Mouse (Mus musculus): ENCODE measurements around the gene Prtn3.

Prtn3 gene

DNA sequence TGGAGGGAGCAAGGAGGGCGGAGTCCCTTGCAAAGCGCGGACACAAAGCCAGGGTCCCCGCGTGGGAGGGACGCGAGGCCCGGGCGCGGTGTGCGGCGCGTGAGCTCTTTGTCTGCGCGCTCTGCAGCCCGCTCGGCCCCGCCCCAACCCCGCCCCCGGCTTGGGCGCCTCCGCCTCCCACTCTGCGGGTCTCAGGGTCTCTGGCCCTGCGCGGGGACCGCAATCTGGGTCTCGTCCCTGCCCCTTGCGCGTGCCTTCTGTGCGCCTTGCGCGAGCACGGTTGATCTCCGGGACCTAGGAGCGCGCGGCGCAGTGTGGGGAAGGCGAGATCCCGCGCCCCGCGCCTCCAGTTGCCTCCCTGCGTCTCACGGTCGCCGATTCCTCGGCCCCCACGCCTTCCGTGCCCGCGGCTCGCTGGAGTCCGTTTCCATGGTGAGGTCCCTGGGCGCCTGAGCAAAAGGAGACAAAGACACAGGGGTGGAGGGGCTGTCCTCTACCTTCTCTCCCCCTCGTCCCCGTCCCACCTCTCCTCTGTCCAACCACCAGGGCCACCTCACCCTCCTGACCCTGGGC lies at the start of gene Prtn3, which contains the start of gene Plppr3:
Gene Prtn3 (plus strand): TSS at position 187 of the 573 bp plus-strand sequence.
Gene Plppr3 (minus strand): TSS at position 345 of the 573 bp plus-strand sequence.
- DNase-seq = peak in 1 of 2 experiments; percentile 43

DNA sequence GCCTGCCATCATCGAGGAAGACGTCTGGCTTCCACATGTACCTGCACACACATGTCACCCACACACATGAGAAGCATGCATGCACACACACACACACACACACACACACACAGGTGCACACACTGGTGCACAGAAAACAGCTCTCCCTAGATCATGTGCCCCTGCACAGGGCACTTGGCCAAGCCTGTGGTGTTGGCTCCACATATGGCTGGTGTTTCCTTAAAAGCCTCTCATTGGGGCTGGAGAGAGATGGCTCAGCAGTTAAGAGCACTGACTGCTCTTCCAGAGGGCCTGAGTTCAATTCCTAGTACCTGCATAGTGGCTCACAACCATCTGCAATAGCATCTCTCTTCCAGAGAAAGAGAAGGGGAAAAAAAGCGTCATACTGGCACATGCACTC lies 42.7 kb upstream of the Prtn3 start:
- DNase-seq = no peak

DNA sequence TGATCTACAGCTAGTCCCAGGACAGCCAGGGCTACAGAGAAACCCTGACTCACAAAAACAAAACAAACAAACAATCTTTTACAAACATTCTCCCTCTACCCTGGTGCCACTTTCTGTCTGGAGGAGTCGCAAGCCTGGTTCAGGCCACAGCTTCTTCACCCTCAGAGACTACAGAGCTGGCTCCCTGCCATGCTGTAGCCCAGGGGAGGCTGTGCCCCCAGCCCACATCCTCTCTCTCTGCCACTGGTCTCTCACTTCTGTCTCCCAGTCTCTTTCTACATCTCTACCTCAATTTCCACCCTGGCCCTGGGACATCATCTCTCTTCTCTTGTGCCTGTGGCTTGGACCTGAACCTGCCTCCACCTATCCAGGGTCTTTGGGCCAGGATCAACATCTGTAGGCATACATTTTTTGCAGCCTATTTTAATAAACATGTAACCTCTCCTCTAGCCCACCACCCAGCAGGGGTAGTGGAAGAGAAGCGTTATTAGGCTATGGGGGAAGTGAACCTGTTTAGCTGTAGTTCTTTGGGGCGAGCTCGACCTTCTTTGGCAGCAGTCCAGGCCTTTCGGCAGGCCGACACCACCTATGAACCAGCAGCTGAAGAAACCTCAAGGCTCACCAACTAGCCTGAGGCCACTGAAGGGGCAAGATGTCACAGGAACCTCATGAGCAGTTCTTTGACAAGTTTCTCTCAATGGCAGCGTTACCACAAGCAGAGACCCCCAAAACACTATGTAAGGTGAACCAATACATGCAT lies 42.1 kb upstream of the Prtn3 start:
- no peak for DNase-seq

DNA sequence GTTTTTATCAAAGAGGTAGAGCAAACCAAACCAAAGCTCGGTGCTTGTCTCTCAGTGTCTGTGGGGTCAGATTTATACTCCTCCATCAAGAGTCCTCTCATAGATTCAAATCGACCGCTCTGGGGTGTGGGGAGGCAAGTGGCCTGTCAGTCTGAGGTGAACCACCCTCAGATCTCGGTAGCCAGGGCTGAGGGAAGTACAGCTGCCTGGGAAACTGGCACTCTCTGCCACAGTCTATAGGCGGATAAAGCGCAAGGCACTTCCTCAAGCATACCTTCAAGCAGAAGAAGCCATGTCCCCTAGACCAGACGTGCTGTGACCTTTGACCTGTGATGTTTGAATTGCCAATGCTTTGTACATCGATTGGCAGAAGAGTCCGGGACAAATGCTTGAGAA lies 41.5 kb upstream of the Prtn3 start:
- no peak for DNase-seq

DNA sequence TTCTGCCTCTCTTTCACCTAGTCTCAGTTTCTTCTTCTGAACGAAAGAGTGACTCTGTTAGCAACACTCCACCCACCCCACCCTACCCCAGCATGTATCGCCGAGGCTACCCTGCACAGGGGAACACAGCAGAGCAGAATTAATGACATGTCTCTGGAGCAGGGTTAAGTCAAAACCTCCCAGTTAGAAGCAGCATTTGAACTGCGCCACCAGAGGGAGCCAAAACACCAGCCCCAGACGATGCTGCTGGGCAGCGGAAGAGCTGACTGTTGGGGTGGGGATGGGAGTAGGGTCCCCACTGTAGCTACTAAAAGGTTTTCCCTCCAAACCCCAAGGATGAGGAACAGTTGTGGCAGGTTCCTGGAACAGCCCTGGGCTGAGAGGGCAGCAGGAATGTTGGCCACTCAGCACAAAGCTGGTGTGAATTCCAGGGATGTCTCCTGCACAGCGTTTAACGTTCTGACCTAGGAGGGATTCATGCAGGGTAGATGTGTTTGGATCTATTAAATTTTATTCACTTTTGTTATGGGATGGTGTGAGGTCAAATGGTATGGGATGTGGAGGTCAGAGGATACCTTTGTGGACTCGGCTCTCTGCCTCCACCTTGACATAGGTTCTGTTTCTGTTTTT lies 39.4 kb upstream of the Prtn3 start:
- peak; percentile 74 to 90 for DNase-seq

DNA sequence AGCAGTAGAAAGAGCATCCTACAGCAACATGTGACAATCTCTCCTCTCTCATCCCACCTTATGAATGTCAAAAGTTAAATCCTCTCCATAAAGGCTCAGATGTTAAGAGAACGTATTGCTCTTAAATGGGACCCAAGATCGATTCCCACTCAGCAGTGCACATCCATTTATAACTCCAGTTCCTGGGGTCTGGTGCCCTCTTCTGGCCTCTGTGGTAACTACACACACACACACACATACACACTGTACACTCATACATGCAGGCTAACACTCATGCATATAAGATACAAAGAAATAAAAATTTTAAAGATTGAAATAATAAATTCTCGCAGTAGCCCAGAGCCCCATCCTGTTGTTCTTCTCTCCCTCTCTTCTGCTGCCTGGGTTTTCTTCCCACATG lies 37.4 kb upstream of the Prtn3 start:
- no peak for DNase-seq

DNA sequence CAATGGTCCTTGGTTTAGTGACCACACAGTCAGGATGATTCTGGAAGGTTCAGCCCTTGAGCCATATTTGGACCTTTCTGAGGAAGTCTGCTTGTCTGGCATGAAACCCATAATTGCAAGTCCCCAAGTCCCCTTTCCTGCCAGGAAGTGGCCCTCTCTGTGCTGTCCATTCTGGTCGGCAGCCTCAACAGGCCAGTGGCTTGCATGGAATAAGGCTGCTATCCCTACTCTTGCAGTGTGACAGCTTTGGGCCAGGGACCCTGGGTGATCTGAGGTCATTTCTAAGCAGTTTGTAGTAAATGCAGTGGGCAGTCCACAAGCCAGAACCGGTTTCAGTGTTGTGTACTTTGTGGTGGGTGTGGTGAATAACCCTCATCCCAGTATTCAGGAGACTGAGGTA lies 36.1 kb upstream of the Prtn3 start:
- peak in 1 of 2 experiments; percentile 31 for DNase-seq

DNA sequence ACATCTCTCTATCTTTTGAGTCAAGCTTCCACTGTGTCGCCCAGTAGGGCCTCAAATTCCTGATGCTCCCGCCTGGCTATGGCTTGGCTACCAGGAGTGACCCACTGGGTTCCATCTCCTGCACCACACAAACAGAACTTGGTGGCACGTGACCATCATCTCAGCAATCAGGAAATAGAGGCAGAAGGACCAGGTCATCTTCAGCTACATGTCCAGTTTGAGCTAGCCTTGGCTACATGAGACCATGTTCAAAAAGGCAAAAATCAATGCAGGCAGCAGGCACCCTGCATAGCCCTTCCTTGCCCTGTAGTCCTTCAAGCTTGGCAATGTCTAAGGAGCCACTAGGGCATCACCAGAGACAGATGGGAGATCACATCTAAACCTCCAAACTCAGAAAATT lies 34.2 kb upstream of the Prtn3 start:
- DNase-seq = no peak

DNA sequence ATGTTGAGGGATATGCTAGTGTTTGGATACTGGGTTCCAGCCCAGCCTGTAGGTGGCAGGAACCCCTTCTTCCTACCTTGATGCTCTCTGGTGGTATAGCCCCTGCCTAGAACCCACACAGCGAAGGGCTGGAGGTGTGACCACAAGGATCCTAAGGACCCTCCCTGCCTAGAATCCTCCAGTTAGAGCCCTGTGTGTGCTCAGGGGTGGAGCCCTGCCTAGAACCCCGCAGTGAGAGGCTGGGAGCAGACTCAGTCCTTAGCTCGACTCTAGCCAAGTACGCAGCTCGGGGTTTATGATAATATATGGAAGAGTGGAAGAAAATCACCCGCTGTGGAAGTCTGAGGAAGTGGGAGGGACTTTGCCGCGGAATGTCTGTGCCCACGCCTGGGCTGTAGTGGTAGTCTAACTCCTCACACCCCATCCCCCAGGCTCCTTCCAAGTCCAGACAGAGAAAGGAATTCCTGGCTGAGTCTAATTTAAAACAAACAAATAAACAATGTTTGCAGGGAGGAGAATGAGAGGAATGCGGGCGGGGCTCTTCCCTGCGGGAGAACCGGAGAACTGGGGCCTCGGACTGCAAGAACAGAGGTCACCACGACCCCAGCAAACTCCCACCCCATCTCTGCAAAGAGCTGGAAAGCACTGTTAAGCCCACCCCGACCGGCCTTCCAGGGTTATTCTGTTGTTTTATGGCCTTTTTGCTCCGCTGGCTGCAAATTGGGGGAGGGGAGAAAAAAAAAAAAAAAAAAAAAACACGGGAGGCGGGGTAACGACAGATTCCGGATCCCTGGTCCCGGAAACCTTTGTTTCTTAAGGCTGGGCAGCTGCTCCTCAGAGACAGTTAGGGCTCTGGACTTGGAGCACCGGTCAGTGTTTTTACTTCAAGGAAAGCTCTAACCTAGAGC lies 33.4 kb upstream of the Prtn3 start:
- peak; percentile 79 to 80 for DNase-seq

DNA sequence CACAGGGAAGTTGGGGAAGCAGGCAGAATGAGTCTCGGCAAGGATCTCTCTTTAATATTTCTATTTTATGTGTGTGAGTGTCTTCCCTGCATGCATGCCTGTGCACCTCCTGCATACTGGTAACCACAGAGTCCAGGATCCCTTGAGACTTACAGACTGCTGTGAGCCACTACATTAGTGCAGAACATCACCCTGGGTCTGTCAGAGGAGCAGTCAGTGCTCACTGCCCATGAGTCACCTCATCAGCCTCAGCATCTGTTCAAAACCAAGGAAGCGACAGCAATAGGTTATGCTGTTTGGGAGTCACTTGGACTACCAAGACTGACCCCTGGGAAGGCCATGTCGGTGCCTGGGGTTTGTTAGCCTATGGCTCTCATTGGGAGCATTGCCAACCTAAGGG lies 32.0 kb upstream of the Prtn3 start:
- DNase-seq = no peak

DNA sequence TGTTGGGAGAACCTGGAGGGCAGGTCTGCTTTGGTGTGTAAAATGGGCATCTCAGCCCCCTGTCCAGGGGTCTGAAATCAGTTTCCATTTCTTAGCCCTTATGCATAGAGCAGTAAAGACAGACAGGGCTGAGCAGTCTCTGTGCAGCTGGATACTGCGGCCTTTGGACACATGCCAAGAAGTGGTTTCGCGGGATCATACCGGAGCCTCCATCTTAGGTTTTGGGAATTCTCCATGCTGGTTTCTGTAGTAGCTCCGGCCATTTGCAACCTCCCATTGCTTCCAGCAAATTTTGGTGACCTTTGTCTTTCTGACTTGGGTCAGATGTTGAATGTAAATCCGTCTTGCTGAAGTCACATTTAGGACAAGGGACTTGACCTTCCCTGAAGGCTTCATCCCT lies 30.8 kb upstream of the Prtn3 start:
- DNase-seq = peak in 1 of 2 experiments; percentile 57

DNA sequence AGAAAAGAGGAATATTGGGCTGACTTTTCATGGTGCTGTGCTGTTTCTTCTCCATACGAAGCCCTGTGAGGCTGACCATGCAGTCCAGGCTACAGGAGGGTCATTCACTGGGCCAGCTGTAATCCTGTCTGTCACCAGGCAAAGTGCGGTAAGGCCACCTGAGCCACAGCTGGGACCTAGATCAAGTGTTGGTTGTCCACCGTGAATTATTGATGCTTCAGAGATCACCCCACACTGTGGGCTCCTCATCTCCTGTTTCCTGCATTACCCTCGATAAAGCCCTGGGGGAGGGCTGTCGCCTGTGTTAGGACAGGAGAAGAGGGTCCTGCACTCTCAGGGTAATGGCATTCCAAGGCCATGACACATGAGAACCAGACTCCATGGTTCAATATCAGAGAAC lies 27.7 kb upstream of the Prtn3 start:
- no peak for DNase-seq

DNA sequence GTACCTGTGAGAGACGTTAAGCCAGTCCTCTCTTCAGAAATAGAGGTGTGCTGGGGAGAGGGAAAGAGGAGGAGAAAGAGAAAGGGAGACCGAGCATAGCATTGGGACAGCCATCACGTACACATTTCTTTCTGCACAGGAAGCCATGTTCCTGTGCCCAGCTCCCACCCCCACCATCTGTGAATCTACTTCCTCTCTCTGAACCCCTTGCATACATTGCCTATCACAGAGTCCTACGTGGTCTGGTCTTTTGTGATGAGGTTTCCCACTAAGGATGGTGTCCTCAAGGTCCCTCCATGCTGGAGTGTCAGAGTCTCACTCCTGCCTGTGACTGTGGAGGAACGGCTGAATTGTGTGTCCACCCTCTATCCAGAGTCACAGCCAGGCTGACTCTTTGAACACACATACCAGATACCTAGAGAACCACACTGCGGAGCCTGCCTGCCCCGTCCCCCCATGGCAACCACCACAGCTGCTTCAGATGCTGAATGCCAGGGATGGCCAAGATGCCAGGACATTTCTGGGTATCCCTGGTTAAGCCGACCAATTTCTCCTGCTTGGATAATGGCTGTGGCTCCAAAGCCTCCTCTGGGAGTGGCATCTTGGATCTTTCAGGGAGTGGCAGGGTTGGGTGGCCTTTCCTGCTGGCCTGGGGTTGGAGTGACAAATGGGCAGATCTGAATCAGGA lies 24.2 kb upstream of the Prtn3 start:
- DNase-seq = no peak

DNA sequence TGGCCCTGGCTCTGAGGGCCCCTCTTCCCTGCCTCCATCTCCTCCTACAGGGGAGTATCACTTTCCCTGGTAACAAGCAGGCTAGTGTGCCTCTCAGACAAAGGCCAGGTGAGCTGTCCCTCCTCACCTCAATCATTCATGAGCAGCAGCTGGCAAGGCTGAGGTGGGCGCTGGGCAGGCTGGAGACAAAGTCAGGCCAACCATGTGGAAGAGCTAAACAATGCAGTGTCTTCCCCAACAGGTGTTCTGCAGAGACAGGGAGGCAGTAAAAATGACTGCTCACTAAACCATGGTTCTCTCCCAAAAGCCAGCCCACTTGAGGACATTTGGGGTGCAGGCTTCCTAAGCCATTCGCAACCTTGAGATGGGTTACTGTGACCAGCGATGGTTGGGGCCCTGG lies 22.6 kb upstream of the Prtn3 start:
- DNase-seq = no peak

DNA sequence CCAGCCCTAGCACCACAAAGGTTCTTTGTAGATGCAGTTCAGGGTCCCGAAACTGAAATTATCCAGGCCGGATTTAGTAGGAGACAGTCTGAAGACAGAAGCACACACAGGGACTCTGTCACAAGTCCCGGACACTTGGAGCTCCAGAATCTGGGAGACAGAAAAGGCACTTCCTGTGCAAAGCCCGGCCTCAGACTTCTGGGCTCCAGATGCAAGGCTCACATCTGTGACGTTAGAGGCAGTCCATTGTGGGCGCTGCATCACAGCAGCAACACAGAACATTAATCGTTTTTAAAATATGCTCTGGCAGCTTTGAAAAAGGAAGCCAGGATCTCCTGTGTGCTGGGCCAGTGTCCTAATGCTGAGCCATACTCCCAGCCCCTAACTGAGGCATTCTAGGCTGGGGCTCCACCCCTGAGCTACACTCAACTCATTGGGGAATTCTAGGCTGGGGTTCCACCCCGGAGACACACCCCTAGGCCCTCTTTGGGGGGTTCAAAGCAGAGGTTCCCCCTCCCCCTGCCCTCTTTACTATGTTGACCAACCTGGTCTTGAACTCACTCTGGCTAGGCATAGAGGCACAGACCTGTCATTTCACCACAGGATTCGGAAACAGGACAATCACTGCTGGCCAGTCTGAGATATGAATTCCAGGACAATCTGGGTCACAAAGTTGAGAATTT lies 22.0 kb upstream of the Prtn3 start:
- peak; percentile 67 to 80 for DNase-seq

DNA sequence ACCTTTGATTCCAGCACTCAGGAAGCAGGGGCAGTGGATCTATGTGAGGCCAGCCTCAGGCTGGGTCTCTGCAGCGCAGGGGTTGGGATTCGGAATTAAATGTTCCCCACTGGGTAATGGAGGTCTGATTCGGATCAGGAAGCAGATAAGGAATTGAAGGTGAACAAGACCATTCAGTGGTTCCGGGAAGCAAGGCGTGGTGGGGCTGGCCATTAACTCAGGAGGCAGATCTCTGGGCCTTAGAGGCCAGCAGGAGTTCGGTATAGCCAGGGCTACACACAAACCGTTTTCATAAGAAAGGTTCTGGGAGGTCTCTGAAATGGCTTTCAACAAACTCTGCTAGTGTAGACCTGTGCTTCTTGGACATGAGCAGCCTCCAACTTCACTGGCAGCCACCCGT lies 21.4 kb upstream of the Prtn3 start:
- no peak for DNase-seq

DNA sequence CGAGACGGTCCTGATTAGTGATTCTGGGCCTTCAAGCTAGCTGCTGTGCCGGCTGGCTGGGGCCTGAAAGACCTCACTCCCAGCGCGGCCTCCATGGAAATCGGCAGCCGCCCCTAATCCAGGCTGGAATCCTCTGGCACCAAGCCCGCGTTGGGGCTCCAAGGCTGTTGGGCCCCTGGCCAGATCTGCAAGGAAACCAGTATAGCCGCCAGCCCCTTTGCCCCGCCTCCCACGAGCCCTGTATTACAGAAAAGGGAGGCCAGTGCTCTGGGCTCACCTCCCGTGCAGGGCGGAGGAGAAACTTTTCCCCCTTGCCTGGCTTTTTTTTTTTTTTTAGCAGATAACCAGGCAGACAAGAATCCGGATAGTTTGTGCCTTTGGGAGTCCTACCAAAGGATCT lies 20.9 kb upstream of the Prtn3 start:
- peak; percentile 97 to 99 for DNase-seq

DNA sequence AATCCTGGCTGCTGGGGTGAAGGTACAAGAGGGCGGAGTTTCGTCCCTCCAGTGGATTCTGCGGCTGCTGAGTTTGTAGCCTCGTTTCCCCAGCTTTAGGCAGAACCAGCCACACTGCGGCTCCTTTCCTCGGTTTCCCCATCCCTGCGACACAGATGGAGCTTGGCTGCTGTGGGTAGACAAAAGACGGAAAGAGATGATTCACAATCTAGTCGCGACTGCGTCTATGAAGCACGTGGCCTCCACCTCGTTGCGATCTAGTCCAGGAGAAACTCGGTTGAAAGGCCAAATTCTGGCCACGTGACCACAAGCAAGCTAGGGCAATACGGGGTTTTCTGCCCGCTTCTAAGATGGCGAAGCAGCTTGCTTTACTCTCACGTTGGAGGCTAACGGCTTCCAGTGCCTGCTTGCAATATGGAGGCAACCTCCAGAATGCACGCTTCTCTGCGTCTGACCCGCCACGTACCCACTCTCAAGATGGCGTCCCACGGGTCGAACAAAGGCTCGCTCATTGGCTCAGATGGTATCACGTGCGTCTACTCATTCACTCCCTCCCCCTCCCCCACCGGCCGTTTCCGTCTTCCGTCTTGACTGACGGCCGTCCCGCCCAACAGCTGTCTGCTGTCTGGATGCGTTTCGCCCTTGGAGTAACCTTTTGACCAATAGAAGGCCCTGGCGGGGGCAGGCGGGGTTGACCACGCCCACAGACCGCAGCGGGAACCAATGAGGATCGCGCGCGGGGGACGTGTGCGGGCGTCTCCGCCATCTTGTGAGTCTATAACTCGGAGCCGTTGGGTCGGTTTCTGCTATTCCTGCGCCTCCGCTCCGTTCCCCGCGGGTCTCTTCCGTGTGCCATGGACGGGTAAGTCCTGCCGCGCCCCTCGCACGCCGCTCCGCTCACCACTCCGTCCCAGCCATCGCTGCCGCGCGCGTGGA lies 20.1 kb upstream of the Prtn3 start, which contains the start of gene Ptbp1:
Gene Ptbp1 (plus strand): TSS at position 568 of the 936 bp plus-strand sequence.
- peak; percentile 100 for DNase-seq

DNA sequence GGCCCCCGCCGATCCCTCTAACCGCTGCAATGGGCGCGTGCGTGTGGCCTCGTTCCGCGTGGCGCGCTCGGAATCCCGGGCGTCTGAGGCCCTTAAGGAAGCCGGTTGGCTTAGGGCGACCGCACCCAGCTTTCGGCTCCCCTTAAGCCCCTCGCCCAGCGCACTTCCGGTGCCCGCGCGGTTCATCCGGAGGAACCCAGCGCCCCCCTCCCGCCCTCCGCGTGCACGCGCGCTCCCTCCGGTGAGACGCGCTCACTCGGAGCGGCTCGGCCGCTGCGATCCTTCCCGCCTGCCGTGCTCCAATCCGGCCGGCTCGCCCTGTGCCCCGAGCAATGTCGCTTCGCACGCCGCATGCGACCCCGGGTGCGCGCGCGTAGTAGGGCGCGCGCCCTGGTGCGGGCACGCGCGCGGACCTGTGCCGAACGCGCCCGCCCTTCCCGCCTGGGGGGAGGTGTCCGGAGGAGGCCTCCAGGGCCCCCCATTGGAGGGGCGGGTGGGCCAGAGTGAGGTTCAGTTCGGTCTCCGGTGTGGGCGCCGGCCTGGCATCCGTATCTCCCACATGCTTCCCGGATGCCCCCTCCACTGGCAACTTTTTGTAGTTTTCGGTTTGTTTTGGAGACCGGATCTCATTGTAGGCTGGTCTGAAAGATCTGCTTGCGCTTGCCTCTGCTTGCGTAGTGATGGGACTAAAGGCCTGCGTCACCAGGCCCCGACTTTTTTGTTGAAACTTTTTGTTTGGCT lies 19.3 kb upstream of the Prtn3 start:
- peak; percentile 59 to 81 for DNase-seq
